Mouse (Mus musculus) kidney, adult 9 months (tissue): ENCODE data around the gene Vmn1r46.
"Not testable (repeated sequence)": the region's sequence is repeated elsewhere in the genome, so short reads cannot be mapped to it uniquely, and the experiment has no call there.

ENCODE experiments used
- DNase-seq: peaks from one replicate; pipeline ENCODE4 v3.0.0; 2022

Vmn1r46 gene

DNA sequence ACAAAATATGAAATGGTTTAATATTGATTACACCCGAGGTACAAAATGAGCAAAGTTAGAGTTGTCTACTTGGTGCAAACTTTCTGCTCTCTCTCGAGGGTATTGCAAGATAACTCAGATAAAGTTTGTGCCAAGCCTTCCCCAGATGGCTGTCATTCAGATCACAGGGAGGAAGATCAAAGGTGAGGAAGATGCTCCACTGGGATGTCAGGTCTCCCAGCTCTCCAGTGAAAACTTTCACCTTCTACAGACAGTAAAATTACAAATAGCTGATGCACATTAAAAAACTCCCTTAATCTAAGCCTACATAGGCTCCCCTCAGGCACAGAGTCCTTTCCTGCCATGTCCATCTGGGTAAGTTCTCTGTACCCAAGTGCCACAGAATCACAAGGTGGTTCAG lies at the start of gene Vmn1r46:
Gene Vmn1r46, plus strand, starts transcription at position 301 of the 400 bp plus-strand sequence.
- no peak for DNase-seq

- not testable (repeated sequence) for DNase-seq
Observed at GRCm38 (mm10) chr6:89940498-89940897, 28.6 kb upstream of the Vmn1r46 start, which contains the start of gene Vmn1r45. TSS of gene Vmn1r45 (minus strand) at chr6:89940598.

- DNase-seq: no peak
Observed at GRCm38 (mm10) chr6:89940926-89941325, 28.2 kb upstream of the Vmn1r46 start.

DNA sequence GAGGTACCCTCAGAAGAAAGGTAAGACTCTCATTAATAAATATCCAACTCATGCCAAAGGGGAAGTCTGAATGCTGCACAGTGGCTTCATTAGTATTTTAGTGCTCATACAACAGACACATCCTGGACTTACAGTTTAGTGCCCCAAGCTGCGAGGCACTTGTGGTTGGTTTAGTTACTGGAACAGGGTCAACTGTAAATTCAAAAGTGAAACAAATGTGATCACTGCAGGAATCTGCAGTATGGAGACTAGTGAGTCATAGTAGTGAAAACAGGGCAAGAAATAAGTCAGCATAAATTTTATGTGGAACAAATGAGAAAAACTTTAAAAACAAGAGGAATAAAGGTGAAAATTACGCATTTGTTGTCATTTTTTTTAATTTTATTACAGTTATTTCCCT lies 15.6 kb upstream of the Vmn1r46 start:
- no peak for DNase-seq

DNA sequence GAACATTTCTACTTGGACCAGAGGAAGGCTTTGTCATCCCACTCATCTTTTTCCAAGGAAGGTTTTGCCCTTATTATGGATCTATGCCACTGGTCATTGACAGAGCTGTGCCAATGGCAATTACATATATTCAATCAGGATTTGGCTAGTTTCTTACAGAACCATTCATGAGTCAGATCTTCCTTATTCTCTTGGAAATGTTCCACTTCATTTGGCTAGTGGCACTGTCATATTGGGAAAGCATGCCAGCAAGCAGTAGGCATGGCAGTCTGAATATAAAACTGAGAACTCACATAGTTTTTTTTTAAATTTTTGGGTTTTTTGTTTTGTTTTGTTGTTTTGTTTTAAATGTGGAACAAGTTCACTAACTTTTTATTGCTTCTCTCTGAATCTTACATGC lies 2.8 kb upstream of the Vmn1r46 start:
- DNase-seq: no peak

- DNase-seq: peak; percentile 52
Observed at GRCm38 (mm10) chr6:89985989-89986388, 16.9 kb downstream of the Vmn1r46 start.

- not testable (repeated sequence) for DNase-seq
Observed at GRCm38 (mm10) chr6:90015847-90016246, 46.7 kb downstream of the Vmn1r46 start, which contains the start of gene Vmn1r47. TSS of gene Vmn1r47 (plus strand) at chr6:90016147.
